Mouse (Mus musculus) MEL (cell line): ENCODE measurements around the gene Cyp1a1. TPM values are rescaled to one million over a fixed set of nuclear protein-coding genes. Genes with fewer than 3 reads are reported as not detected.

Experiments
- DNase-seq: peaks from one replicate; pipeline ENCODE4 v3.0.0; 2011; ENCODE audit warnings: low read depth, low spot score
- H3K27ac ChIP-seq: 2 replicates; pipeline ENCODE4 v1.5.1; 2012; ENCODE audit warnings: low read depth, mild to moderate bottlenecking, control low read depth, low read length, moderate library complexity; ENCODE audit not compliant: control insufficient read depth
- H3K27me3 ChIP-seq, 2 experiments: fragments of 150-350 bp in 1 of 2; sonication (generic) in 1 of 2; 2 replicates each; pipeline ENCODE4 v1.6.1; 2012; ENCODE audit warnings: low read length in 2 of 2, mild to moderate bottlenecking in 2 of 2, improper control_type of control experiment in 1 of 2, moderate library complexity in 1 of 2; ENCODE audit not compliant: insufficient read depth in 2 of 2, control insufficient read depth in 1 of 2
- H3K36me3 ChIP-seq, 2 experiments: 2 replicates each; pipeline ENCODE4 v1.6.1; 2012 to 2014; ENCODE audit warnings: low read length in 2 of 2, improper control_type of control experiment in 1 of 2, inconsistent platforms in 1 of 2, mild to moderate bottlenecking in 1 of 2; ENCODE audit not compliant: insufficient read depth in 2 of 2, control insufficient read depth in 1 of 2
- H3K4me1 ChIP-seq, 2 experiments: fragments of 150-350 bp in 1 of 2; sonication (generic) in 1 of 2; 2 replicates each; pipeline ENCODE4 v1.6.1; 2012; ENCODE audit warnings: low read length in 2 of 2, improper control_type of control experiment in 1 of 2, mild to moderate bottlenecking in 1 of 2; ENCODE audit not compliant: insufficient read depth in 2 of 2, control insufficient read depth in 1 of 2
- H3K4me3 ChIP-seq, 2 experiments: fragments of 150-350 bp in 1 of 2; sonication (generic) in 1 of 2; 2 replicates each; pipeline ENCODE4 v1.5.1; 2012; ENCODE audit warnings: low read depth in 2 of 2, low read length in 2 of 2, mild to moderate bottlenecking in 2 of 2, moderate library complexity in 2 of 2, control low read depth in 1 of 2, improper control_type of control experiment in 1 of 2; ENCODE audit not compliant: control insufficient read depth in 1 of 2, insufficient read depth in 1 of 2
- H3K79me2 ChIP-seq: 2 replicates; pipeline ENCODE4 v1.6.1; 2012; ENCODE audit warnings: mild to moderate bottlenecking, low read length, moderate library complexity; ENCODE audit not compliant: control insufficient read depth, poor library complexity, insufficient read depth
- H3K9ac ChIP-seq: 2 replicates; pipeline ENCODE4 v1.6.1; 2012; ENCODE audit warnings: low read depth, mild to moderate bottlenecking, control low read depth, low read length, moderate library complexity; ENCODE audit not compliant: control insufficient read depth, poor library complexity, severe bottlenecking
- H3K9me3 ChIP-seq: fragments of 150-350 bp; sonication (generic); replicated peaks from 2 replicates; pipeline ENCODE4 v1.6.1; 2012; ENCODE audit warnings: mild to moderate bottlenecking, low read length, improper control_type of control experiment, moderate library complexity; ENCODE audit not compliant: insufficient read depth
- CHD1 ChIP-seq: IDR thresholded peaks from 2 replicates; pipeline ENCODE4 v1.6.1; 2012; ENCODE audit warnings: low read depth, mild to moderate bottlenecking, inconsistent platforms, low read length, improper control_type of control experiment
- CHD2 ChIP-seq: IDR thresholded peaks from 2 replicates; pipeline ENCODE4 v1.6.1; 2011; ENCODE audit warnings: low read length, improper control_type of control experiment
- CTCF ChIP-seq, 3 experiments: IDR thresholded peaks in 2 of 3; conservative IDR thresholded peaks in 1 of 3; 2 replicates each; pipeline ENCODE4 v1.5.1; 2011 to 2012; ENCODE audit warnings: low read length in 3 of 3, low read depth in 2 of 3, mild to moderate bottlenecking in 2 of 3, improper control_type of control experiment in 1 of 3, inconsistent platforms in 1 of 3, mixed read lengths in 1 of 3, moderate library complexity in 1 of 3; ENCODE audit not compliant: control insufficient read depth in 1 of 3, insufficient read depth in 1 of 3, poor library complexity in 1 of 3, severe bottlenecking in 1 of 3
- E2F4 ChIP-seq: IDR thresholded peaks from 2 replicates; pipeline ENCODE4 v1.6.1; 2011; ENCODE audit warnings: low read depth, low read length, improper control_type of control experiment, borderline replicate concordance
- ETS1 ChIP-seq: IDR thresholded peaks from 2 replicates; pipeline ENCODE4 v1.6.1; 2012; ENCODE audit warnings: low read depth, mild to moderate bottlenecking, inconsistent platforms, low read length, improper control_type of control experiment, moderate library complexity
- HCFC1 ChIP-seq: IDR thresholded peaks from 2 replicates; pipeline ENCODE4 v1.6.1; 2012; ENCODE audit warnings: low read depth, mild to moderate bottlenecking, inconsistent platforms, low read length, improper control_type of control experiment, moderate library complexity
- MAX ChIP-seq: IDR thresholded peaks from 2 replicates; pipeline ENCODE4 v1.6.1; 2011; ENCODE audit warnings: low read length, improper control_type of control experiment
- MEF2A ChIP-seq: IDR thresholded peaks from 2 replicates; pipeline ENCODE4 v1.6.1; 2014; ENCODE audit warnings: low read depth, mild to moderate bottlenecking, inconsistent platforms, low read length, improper control_type of control experiment; ENCODE audit not compliant: poor library complexity, insufficient replicate concordance, severe bottlenecking; ENCODE audit errors: extremely low read depth
- MXI1 ChIP-seq: IDR thresholded peaks from 2 replicates; pipeline ENCODE4 v1.6.1; 2011; ENCODE audit warnings: mild to moderate bottlenecking, low read depth, low read length, improper control_type of control experiment
- POLR2A ChIP-seq, 2 experiments: IDR thresholded peaks; 2 replicates each; pipeline ENCODE4 v1.6.1; 2011 to 2012; ENCODE audit warnings: low read length in 2 of 2, mild to moderate bottlenecking in 2 of 2, control low read depth in 1 of 2, improper control_type of control experiment in 1 of 2, low read depth in 1 of 2, moderate library complexity in 1 of 2; ENCODE audit not compliant: control insufficient read depth in 1 of 2, insufficient read depth in 1 of 2, poor library complexity in 1 of 2
- POLR2AphosphoS5 ChIP-seq: IDR thresholded peaks from 2 replicates; pipeline ENCODE4 v1.6.1; 2012; ENCODE audit warnings: low read depth, borderline replicate concordance, mild to moderate bottlenecking, inconsistent platforms, low read length, moderate library complexity, mixed read lengths
- RAD21 ChIP-seq: IDR thresholded peaks from 2 replicates; pipeline ENCODE4 v1.6.1; 2011; ENCODE audit warnings: mild to moderate bottlenecking, low read depth, low read length, improper control_type of control experiment
- RCOR1 ChIP-seq: IDR thresholded peaks from 2 replicates; pipeline ENCODE4 v1.6.1; 2012; ENCODE audit warnings: low read depth, mild to moderate bottlenecking, inconsistent platforms, low read length, improper control_type of control experiment
- SIN3A ChIP-seq: IDR thresholded peaks from 2 replicates; pipeline ENCODE4 v1.6.1; 2012; ENCODE audit warnings: low read length, improper control_type of control experiment, inconsistent platforms
- USF1 ChIP-seq: IDR thresholded peaks from 2 replicates; pipeline ENCODE4 v1.6.1; 2014; ENCODE audit warnings: low read depth, mild to moderate bottlenecking, inconsistent platforms, low read length, improper control_type of control experiment, moderate library complexity
- USF2 ChIP-seq, 2 experiments: IDR thresholded peaks; 2 replicates each; pipeline ENCODE4 v1.6.1; 2011 to 2012; ENCODE audit warnings: improper control_type of control experiment in 2 of 2, low read length in 2 of 2, borderline replicate concordance in 1 of 2, inconsistent platforms in 1 of 2, low read depth in 1 of 2, mild to moderate bottlenecking in 1 of 2; ENCODE audit not compliant: insufficient read depth in 1 of 2
- ZC3H11A ChIP-seq: IDR thresholded peaks from 2 replicates; pipeline ENCODE4 v1.6.1; 2012; ENCODE audit warnings: low read depth, mild to moderate bottlenecking, inconsistent platforms, low read length, improper control_type of control experiment
- ZNF384 ChIP-seq: IDR thresholded peaks from 2 replicates; pipeline ENCODE4 v1.6.1; 2012; ENCODE audit warnings: low read depth, mild to moderate bottlenecking, inconsistent platforms, low read length, improper control_type of control experiment
- polyA plus RNA-seq, 2 experiments: library from polyadenylated mRNA; stranded (reverse) in 1 of 2; unstranded in 1 of 2; fragments of >175 nt in 1 of 2; fragments of >200 nt in 1 of 2; gene quantifications; 2 replicates each; pipeline versions ENCODE4 v1.2.1 to v1.2.4; 2012; ENCODE audit warnings: low replicate concordance in 2 of 2, low read depth in 1 of 2; ENCODE audit not compliant: insufficient read length in 2 of 2, insufficient read depth in 1 of 2, missing spikeins in 1 of 2
- total RNA-seq: library from RNA; depleted of rRNA; stranded (reverse); fragments of 300-350 nt; gene quantifications from 2 replicates; pipeline ENCODE4 v1.2.3, GENCODE M21; 2012

Gene Cyp1a1
- total and polyA plus RNA-seq, 3 experiments: 0.04 to 0.26 TPM; not detected in 1

DNA sequence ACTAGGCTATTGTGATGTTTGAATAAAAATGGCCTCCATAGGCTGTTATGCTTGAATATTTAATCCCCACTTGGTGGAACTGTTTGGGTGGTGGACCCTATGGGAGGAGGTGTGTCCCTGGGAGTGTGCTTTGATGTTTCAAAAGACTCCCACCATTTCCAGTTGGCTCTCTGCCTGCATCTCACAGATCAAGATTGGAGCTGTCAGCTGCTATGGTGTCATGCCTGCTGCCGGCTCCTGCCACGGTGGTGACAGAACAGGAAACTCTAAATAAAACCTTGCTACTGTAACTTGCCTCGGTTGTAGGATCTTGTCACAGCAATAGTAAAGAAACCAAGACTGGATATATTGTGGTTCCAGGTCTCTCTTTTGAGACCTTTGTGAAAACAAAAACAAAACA is 26.2 kb upstream of the Cyp1a1 start:
- peak; percentile 82 for TF ChIP-seq MXI1
- TF ChIP-seq ETS1: peak; percentile 85
- TF ChIP-seq SIN3A: peak; percentile 52; the same call in 1 of the 2 replicates
- TF ChIP-seq CTCF (IDR thresholded peaks at IDR 0.05 in 2 of 3, conservative IDR thresholded peaks at IDR 0.05 in 1 of 3; ENCODE audit: control insufficient read depth in 1 of 3, insufficient read depth in 1 of 3, low read depth in 2 of 3, low read length in 3 of 3, poor library complexity in 1 of 3, severe bottlenecking in 1 of 3): no peak
- no peak for TF ChIP-seq POLR2AphosphoS5
- TF ChIP-seq USF1: no peak
- TF ChIP-seq RCOR1: no peak
- no peak for TF ChIP-seq ZNF384
- no peak overlapping the region for H3K27ac ChIP-seq

DNA sequence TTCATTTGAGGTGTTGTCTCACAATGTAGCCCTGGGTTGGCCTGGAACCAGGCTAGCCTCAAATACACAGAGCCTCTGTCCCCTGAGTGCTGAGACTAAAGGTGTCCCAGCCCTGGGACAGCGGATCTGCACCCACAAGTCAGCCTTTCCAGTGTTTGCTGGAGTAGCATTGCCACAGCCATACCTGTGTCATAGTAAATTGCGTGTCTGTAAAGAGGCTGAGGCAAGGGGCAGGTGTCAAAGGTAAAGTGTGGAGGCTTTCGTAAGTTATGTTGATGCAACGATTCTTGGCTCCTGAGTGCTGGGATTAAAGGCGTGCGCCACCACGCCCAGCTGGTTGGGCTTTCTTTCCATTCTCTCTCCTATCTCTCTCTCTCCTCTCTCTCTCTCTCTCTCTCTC is 23.1 kb upstream of the Cyp1a1 start:
- H3K36me3 ChIP-seq: peaks cover 0 to 11% of the 10 kb centered on the region in 2 experiments; a peak in 2 of 4 replicates
- peaks cover 0 to 3% of the 10 kb centered on the region in 2 experiments; a peak in 2 of 4 replicates for H3K27me3 ChIP-seq
- TF ChIP-seq HCFC1 (no peak), POLR2A (IDR thresholded peaks at IDR 0.05; ENCODE audit: control insufficient read depth in 1 of 2, insufficient read depth in 1 of 2, low read depth in 1 of 2, low read length in 2 of 2, poor library complexity in 1 of 2) (no peak), MXI1 (no peak), SIN3A (no peak), ZC3H11A (no peak), E2F4 (no peak), USF2 (IDR thresholded peaks at IDR 0.05; ENCODE audit: borderline replicate concordance in 1 of 2, insufficient read depth in 1 of 2, low read depth in 1 of 2, low read length in 2 of 2) (no peak), CHD2 (no peak), CHD1 (no peak), MEF2A (no peak), RAD21 (no peak), MAX (no peak), ETS1 (no peak)
- no peak overlapping the region for H3K27ac ChIP-seq
- peaks cover 5 to 9% of the 10 kb centered on the region in 2 experiments; a peak in 3 of 4 replicates for H3K4me1 ChIP-seq
- H3K4me3 ChIP-seq: no peak overlapping the region
- H3K9me3 ChIP-seq: no peaks in the 10 kb centered on the region
- no peak for DNase-seq
- no peaks in the 10 kb centered on the region for H3K79me2 ChIP-seq
- no peak overlapping the region for H3K9ac ChIP-seq

More for the DNA sequence above, 26.2 kb upstream of the Cyp1a1 start:
- Histone ChIP-seq H3K27me3 (no peaks in the 10 kb centered on the region; a peak in 1 of 4 replicates), H3K9ac (no peak overlapping the region), H3K79me2 (no peaks in the 10 kb centered on the region), H3K4me1 (peaks cover 5 to 9% of the 10 kb centered on the region in 2 experiments; a peak in 3 of 4 replicates), H3K9me3 (no peaks in the 10 kb centered on the region), H3K36me3 (peaks cover 0 to 11% of the 10 kb centered on the region in 2 experiments; a peak in 2 of 4 replicates), H3K4me3 (0 out of 4 replicates have a peak overlapping the region, but pooled peaks of 1 of the 2 experiments have one; percentile 26)
- DNase-seq: peak; percentile 59
